Mouse (Mus musculus) layer of hippocampus, adult 2 months (tissue): ENCODE measurements at regions not wholly inside any gene's neighbourhood (a gene's known extent, or its start where the extent isn't known, plus 50 kb on each side); places are given as distances from the start of the nearest gene placed in this dataset.

Experiments used
- DNase-seq, 2 experiments: peaks; one replicate each; pipeline ENCODE4 v3.0.0; 2022; ENCODE audit warnings: low spot score in 2 of 2
- H3K27ac ChIP-seq: fragments of 200-600 bp; 2 replicates; pipeline ENCODE4 v1.8.1; 2022
- H3K4me3 ChIP-seq: fragments of 200-600 bp; 2 replicates; pipeline ENCODE4 v1.8.1; 2022; ENCODE audit warnings: mild to moderate bottlenecking
- CTCF ChIP-seq: fragments of 200-600 bp; conservative IDR thresholded peaks from 2 replicates; pipeline ENCODE4 v1.8.1; 2022; ENCODE audit warnings: antibody characterized with exemption, mild to moderate bottlenecking, moderate library complexity

- Histone ChIP-seq H3K4me3 (no peak overlapping the region), H3K27ac (no peak overlapping the region)
- no peak for DNase-seq
- TF ChIP-seq CTCF = no peak
Observed at GRCm38 (mm10) chr10:126413786-126414185, 447.8 kb downstream of the Lrig3 start.

GRCm38 (mm10) chr10:126392235-126392634 lies 426.3 kb downstream of the Lrig3 start:
- H3K27ac ChIP-seq = no peak overlapping the region
- no peak for TF ChIP-seq CTCF
- H3K4me3 ChIP-seq = no peak overlapping the region
- DNase-seq = no peak

- no peak for TF ChIP-seq CTCF
- no peak for DNase-seq
- no peak overlapping the region for H3K4me3 ChIP-seq
- no peak overlapping the region for H3K27ac ChIP-seq
Observed at GRCm38 (mm10) chr10:126391770-126392169, 425.8 kb downstream of the Lrig3 start.

GRCm38 (mm10) chr10:126386430-126386829 lies 420.5 kb downstream of the Lrig3 start:
- DNase-seq = no peak
- no peak overlapping the region for H3K27ac ChIP-seq
- H3K4me3 ChIP-seq = no peak overlapping the region
- peak; percentile 46 for TF ChIP-seq CTCF

- Histone ChIP-seq H3K27ac (no peak overlapping the region), H3K4me3 (no peak overlapping the region)
- no peak for DNase-seq
- no peak for TF ChIP-seq CTCF
Observed at GRCm38 (mm10) chr10:126385644-126386043, 419.7 kb downstream of the Lrig3 start.

- Histone ChIP-seq H3K4me3 (no peak overlapping the region), H3K27ac (no peak overlapping the region)
- no peak for DNase-seq
- TF ChIP-seq CTCF = no peak
Observed at GRCm38 (mm10) chr10:126380381-126380780, 414.4 kb downstream of the Lrig3 start.

- H3K27ac ChIP-seq = no peak overlapping the region
- no peak for TF ChIP-seq CTCF
- H3K4me3 ChIP-seq = no peak overlapping the region
- DNase-seq = no peak
Observed at GRCm38 (mm10) chr10:126379239-126379638, 413.3 kb downstream of the Lrig3 start.

- Histone ChIP-seq H3K27ac (no peak overlapping the region), H3K4me3 (no peak overlapping the region)
- no peak for TF ChIP-seq CTCF
- DNase-seq = no peak
Observed at GRCm38 (mm10) chr10:126373906-126374305, 407.9 kb downstream of the Lrig3 start.

GRCm38 (mm10) chr10:126371881-126372280 lies 405.9 kb downstream of the Lrig3 start:
- no peak overlapping the region for H3K4me3 ChIP-seq
- H3K27ac ChIP-seq = no peak overlapping the region
- DNase-seq = no peak
- TF ChIP-seq CTCF = no peak

GRCm38 (mm10) chr10:126349076-126349475 lies 383.1 kb downstream of the Lrig3 start:
- DNase-seq = no peak
- no peak overlapping the region for H3K27ac ChIP-seq
- no peak overlapping the region for H3K4me3 ChIP-seq
- TF ChIP-seq CTCF = no peak

- TF ChIP-seq CTCF = peak; percentile 63
- H3K4me3 ChIP-seq = no peak overlapping the region
- no peak for DNase-seq
- H3K27ac ChIP-seq = no peak overlapping the region
Observed at GRCm38 (mm10) chr10:126337426-126337825, 371.5 kb downstream of the Lrig3 start.

GRCm38 (mm10) chr10:126333786-126334185 lies 367.8 kb downstream of the Lrig3 start:
- DNase-seq = no peak
- no peak for TF ChIP-seq CTCF
- Histone ChIP-seq H3K4me3 (no peak overlapping the region), H3K27ac (no peak overlapping the region)

GRCm38 (mm10) chr10:126330305-126330969 lies 364.5 kb downstream of the Lrig3 start:
- Histone ChIP-seq H3K4me3 (peak overlapping the region; percentile 47), H3K27ac (no peak overlapping the region; the same call in 1 of the 2 replicates)
- peak; percentile 94 for TF ChIP-seq CTCF
- DNase-seq = peak; percentile 86 to 92

- no peak overlapping the region for H3K27ac ChIP-seq
- TF ChIP-seq CTCF = no peak
Observed at GRCm38 (mm10) chr10:126320831-126321230, 354.9 kb downstream of the Lrig3 start.

GRCm38 (mm10) chr10:126319795-126320194 lies 353.8 kb downstream of the Lrig3 start:
- DNase-seq = no peak
- H3K4me3 ChIP-seq = no peak overlapping the region
- H3K27ac ChIP-seq = no peak overlapping the region
- TF ChIP-seq CTCF = no peak

More at GRCm38 (mm10) chr10:126320831-126321230, 354.9 kb downstream of the Lrig3 start:
- no peak for DNase-seq
- no peak overlapping the region for H3K4me3 ChIP-seq
